Mouse (Mus musculus) hindbrain, embryonic 16.5 days (tissue): ENCODE results near the gene Jak2. TPM values are rescaled to one million over a fixed set of nuclear protein-coding genes. Genes with fewer than 3 reads are reported as not detected.
A peak's percentile ranks its signal among the peaks of the same experiment; 100 is the strongest.

ENCODE experiments used
- ATAC-seq: fragments of 200-750 bp; cut with Nextera tagmentation; 2 replicates; pipeline ENCODE4 v1.8.0; 2017; ENCODE audit warnings: moderate TSS enrichment, moderate library complexity
- H3K27ac ChIP-seq: fragments of 300-500 bp; sonication (generic); 2 replicates; pipeline ENCODE4 v1.5.1; 2014; ENCODE audit warnings: low read depth, mild to moderate bottlenecking, control low read depth, low read length, moderate library complexity
- H3K27me3 ChIP-seq: fragments of 300-500 bp; sonication (generic); replicated peaks from 2 replicates; pipeline ENCODE4 v1.6.1; 2014; ENCODE audit warnings: low read length; ENCODE audit not compliant: control insufficient read depth, insufficient read depth
- H3K36me3 ChIP-seq: fragments of 300-500 bp; sonication (generic); 2 replicates; pipeline ENCODE4 v1.6.1; 2014; ENCODE audit warnings: mild to moderate bottlenecking, low read length, moderate library complexity, mixed read lengths; ENCODE audit not compliant: control insufficient read depth, insufficient read depth
- H3K4me1 ChIP-seq: fragments of 300-500 bp; sonication (generic); 2 replicates; pipeline ENCODE4 v1.6.1; 2014; ENCODE audit warnings: low read depth, low read length; ENCODE audit not compliant: control insufficient read depth, insufficient read depth
- H3K4me2 ChIP-seq: fragments of 300-500 bp; sonication (generic); 2 replicates; pipeline ENCODE4 v1.6.1; 2014; ENCODE audit warnings: mild to moderate bottlenecking, low read length, control low read depth, moderate library complexity
- H3K4me3 ChIP-seq: fragments of 300-500 bp; sonication (generic); 2 replicates; pipeline ENCODE4 v1.5.1; 2014; ENCODE audit warnings: mild to moderate bottlenecking, low read length, control low read depth, moderate library complexity
- H3K9ac ChIP-seq: fragments of 300-500 bp; sonication (generic); 2 replicates; pipeline ENCODE4 v1.6.1; 2014; ENCODE audit warnings: low read depth, mild to moderate bottlenecking, control low read depth, low read length, moderate library complexity
- H3K9me3 ChIP-seq: fragments of 300-500 bp; sonication (generic); 2 replicates; pipeline ENCODE4 v1.6.1; 2014; ENCODE audit warnings: mild to moderate bottlenecking, low read length, moderate library complexity; ENCODE audit not compliant: control insufficient read depth
- WGBS: fragments of 180-500 bp; shearing (Covaris S2); extraction: QIAGEN DNeasy Blood & Tissue Kit; methylation state at CpG from one replicate; pipeline ENCODE4 v1.1.7; 2014; 5-methylcytosine and 5-hydroxymethylcytosine counted together
- polyA plus RNA-seq: library from polyadenylated mRNA; unstranded; fragments of >200 nt; fragmentation: Nextera tagmentation; extraction: Ambion mirVana; gene quantifications from 2 replicates; pipeline ENCODE4 v1.2.1, GENCODE M21; 2015

Gene Jak2
- polyA plus RNA-seq: 6.2 and 10.0 TPM in 2 replicates

GRCm38 (mm10) chr19:29251191-29251957 is at the start of gene Jak2:
Gene Jak2, plus strand, starts transcription at chr19:29251828.
- no peaks in the 10 kb centered on the region for H3K9me3 ChIP-seq
- H3K4me3 ChIP-seq: peak within 1 kb of the TSS; percentile 98
- peak within 1 kb of the TSS; percentile 98 for H3K27ac ChIP-seq
- peak within 1 kb of the TSS; percentile 86 for H3K4me2 ChIP-seq
- ATAC-seq: peak; percentile 94
- H3K4me1 ChIP-seq: peaks cover 36% of the 10 kb centered on the region
- no peaks in the 10 kb centered on the region for H3K27me3 ChIP-seq
- WGBS: under 1% methylated on average over 62 of the region's 114 CpGs
- no peaks in the 10 kb centered on the region for H3K36me3 ChIP-seq
- H3K9ac ChIP-seq: peak within 1 kb of the TSS; percentile 100

- no peak for ATAC-seq
- H3K27me3 ChIP-seq: no peaks in the 10 kb centered on the region
- H3K4me1 ChIP-seq: no peaks in the 10 kb centered on the region
- no peaks in the 10 kb centered on the region for H3K9me3 ChIP-seq
- 70% methylated on average over 2 of the region's 2 CpGs for WGBS
- H3K4me3 ChIP-seq: no peak overlapping the region
- no peak overlapping the region for H3K9ac ChIP-seq
- H3K4me2 ChIP-seq: no peak overlapping the region
- no peaks in the 10 kb centered on the region for H3K36me3 ChIP-seq
- H3K27ac ChIP-seq: no peak overlapping the region
Measured at GRCm38 (mm10) chr19:29203337-29203736, 48.3 kb upstream of the Jak2 start.

GRCm38 (mm10) chr19:29204583-29204982 is 47.0 kb upstream of the Jak2 start:
- Histone ChIP-seq H3K4me3 (no peak overlapping the region), H3K36me3 (no peaks in the 10 kb centered on the region), H3K27me3 (no peaks in the 10 kb centered on the region), H3K9me3 (no peaks in the 10 kb centered on the region), H3K9ac (no peak overlapping the region), H3K27ac (no peak overlapping the region), H3K4me1 (no peaks in the 10 kb centered on the region), H3K4me2 (no peak overlapping the region)
- ATAC-seq: no peak
- 70% methylated on average over 4 of the region's 4 CpGs for WGBS

- no peak overlapping the region for H3K27ac ChIP-seq
- no peak for ATAC-seq
- H3K9me3 ChIP-seq: no peaks in the 10 kb centered on the region
- no peak overlapping the region for H3K9ac ChIP-seq
- no peaks in the 10 kb centered on the region for H3K36me3 ChIP-seq
- no peaks in the 10 kb centered on the region for H3K4me1 ChIP-seq
- H3K4me3 ChIP-seq: no peak overlapping the region
- H3K4me2 ChIP-seq: no peak overlapping the region
- no peaks in the 10 kb centered on the region for H3K27me3 ChIP-seq
- 81% methylated on average over 2 of the region's 2 CpGs for WGBS
Measured at GRCm38 (mm10) chr19:29205267-29205666, 46.4 kb upstream of the Jak2 start.

GRCm38 (mm10) chr19:29209898-29210297 is 41.7 kb upstream of the Jak2 start:
- Histone ChIP-seq H3K9ac (no peak overlapping the region), H3K27ac (no peak overlapping the region), H3K4me3 (no peak overlapping the region), H3K4me2 (no peak overlapping the region), H3K27me3 (no peaks in the 10 kb centered on the region), H3K36me3 (no peaks in the 10 kb centered on the region), H3K9me3 (no peaks in the 10 kb centered on the region), H3K4me1 (no peaks in the 10 kb centered on the region)
- 93% methylated on average over 7 of the region's 7 CpGs for WGBS
- no peak for ATAC-seq

- no peak overlapping the region for H3K27ac ChIP-seq
- no peaks in the 10 kb centered on the region for H3K4me1 ChIP-seq
- no peak for ATAC-seq
- H3K4me3 ChIP-seq: no peak overlapping the region
- H3K4me2 ChIP-seq: no peak overlapping the region
- WGBS: 94% methylated on average over 9 of the region's 9 CpGs
- no peaks in the 10 kb centered on the region for H3K27me3 ChIP-seq
- no peaks in the 10 kb centered on the region for H3K9me3 ChIP-seq
- no peaks in the 10 kb centered on the region for H3K36me3 ChIP-seq
- no peak overlapping the region for H3K9ac ChIP-seq
Measured at GRCm38 (mm10) chr19:29210319-29210718, 41.3 kb upstream of the Jak2 start.

GRCm38 (mm10) chr19:29215811-29216509 is 35.7 kb upstream of the Jak2 start:
- H3K27me3 ChIP-seq: no peaks in the 10 kb centered on the region
- no peaks in the 10 kb centered on the region for H3K4me1 ChIP-seq
- no peak overlapping the region for H3K9ac ChIP-seq
- no peak overlapping the region for H3K4me3 ChIP-seq
- no peak overlapping the region for H3K4me2 ChIP-seq
- ATAC-seq: no peak
- H3K36me3 ChIP-seq: no peaks in the 10 kb centered on the region
- H3K9me3 ChIP-seq: no peaks in the 10 kb centered on the region
- H3K27ac ChIP-seq: no peak overlapping the region
- WGBS: 44% methylated on average over 8 of the region's 8 CpGs

GRCm38 (mm10) chr19:29221867-29222266 is 29.8 kb upstream of the Jak2 start:
- Histone ChIP-seq H3K36me3 (no peaks in the 10 kb centered on the region), H3K27me3 (no peaks in the 10 kb centered on the region), H3K9ac (no peak overlapping the region), H3K4me2 (no peak overlapping the region), H3K4me3 (no peak overlapping the region), H3K9me3 (peaks cover 4% of the 10 kb centered on the region; the same call in 1 of the 2 replicates), H3K4me1 (no peaks in the 10 kb centered on the region), H3K27ac (no peak overlapping the region)
- 65% methylated on average over 4 of the region's 4 CpGs for WGBS
- no peak for ATAC-seq

GRCm38 (mm10) chr19:29224968-29225367 is 26.7 kb upstream of the Jak2 start:
- Histone ChIP-seq H3K4me2 (no peak overlapping the region), H3K9me3 (peaks cover 4% of the 10 kb centered on the region; the same call in 1 of the 2 replicates), H3K9ac (no peak overlapping the region), H3K27ac (no peak overlapping the region), H3K27me3 (no peaks in the 10 kb centered on the region; the same call in 1 of the 2 replicates), H3K4me1 (no peaks in the 10 kb centered on the region), H3K36me3 (no peaks in the 10 kb centered on the region), H3K4me3 (no peak overlapping the region)
- no peak for ATAC-seq
